8 mouse cellular contexts compared by ENCODE assay signal in the genomic region with DNA sequence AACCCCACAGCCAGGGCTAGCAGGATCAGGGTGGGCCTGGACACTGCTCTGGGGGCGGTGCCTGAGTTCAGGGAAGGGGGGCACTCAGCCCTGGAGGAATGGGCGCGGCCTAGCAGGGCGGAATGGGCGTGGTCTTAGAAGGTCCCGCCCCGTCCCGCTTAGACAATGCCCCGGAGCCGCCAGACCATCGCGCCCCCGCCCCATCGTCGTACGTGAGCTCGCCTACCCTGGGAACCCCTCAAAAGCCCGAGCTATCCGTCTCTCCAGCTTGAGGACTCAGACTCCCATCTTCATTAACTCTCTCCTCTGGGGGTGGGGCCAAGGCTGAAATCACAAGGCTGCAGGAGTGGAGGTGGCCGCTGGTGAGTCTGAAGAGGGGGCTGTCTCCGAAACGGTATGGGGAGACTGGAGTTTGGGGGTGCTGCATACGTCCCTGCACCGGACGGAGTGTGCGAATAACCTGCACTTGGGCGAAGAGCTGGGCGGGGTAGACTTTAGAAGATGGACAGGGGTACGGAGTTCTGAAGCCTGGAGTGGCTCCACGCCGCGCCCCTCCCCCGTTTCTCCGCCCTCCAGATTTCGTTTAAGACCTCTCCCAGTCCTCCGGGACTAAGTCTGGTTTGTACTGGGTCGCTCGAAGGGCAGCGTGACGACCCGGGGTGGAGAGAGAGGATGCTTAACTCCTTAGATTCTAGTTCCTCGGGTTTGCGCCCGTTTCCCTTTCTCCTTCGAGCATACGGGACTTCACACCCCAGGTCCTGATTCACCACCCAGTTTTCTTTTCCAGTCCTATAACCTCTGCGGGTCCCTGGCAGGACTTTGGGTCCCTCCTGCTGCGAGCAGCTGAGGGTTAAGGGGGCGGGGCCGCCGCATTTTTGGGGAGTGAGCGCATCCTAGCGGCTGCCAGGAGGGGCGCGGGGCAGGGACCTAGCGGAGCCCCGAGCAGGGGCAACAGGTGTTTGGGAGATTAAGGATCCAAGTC. TPM values are rescaled to one million over a fixed set of nuclear protein-coding genes. Genes with fewer than 3 reads are reported as not detected.
DNase-seq lines count a peak whose midpoint lies in the region; ATAC-seq and TF ChIP-seq lines count a peak whose summit lies in the region.

Gene Ddah2, plus strand, starts transcription at position 125 of the 982 bp plus-strand sequence.

- no peaks in the 10 kb centered on the region for H3K9me3 ChIP-seq in heart, embryonic 10.5 days
- H3K9me3 ChIP-seq in kidney, embryonic 14.5 days (ENCODE audit: control insufficient read depth, low read length): no peaks in the 10 kb centered on the region
- no peaks in the 10 kb centered on the region for H3K9me3 ChIP-seq in liver, embryonic 12.5 days (replicated peaks)
- no peaks in the 10 kb centered on the region for H3K9me3 ChIP-seq in stomach, embryonic 14.5 days (ENCODE audit: control insufficient read depth, low read depth, low read length)

- WGBS in bone marrow, adult 2 months: under 1% methylated on average over 57 of the region's 57 CpGs
- under 1% methylated on average over 57 of the region's 57 CpGs for WGBS in heart, embryonic 10.5 days
- under 1% methylated on average over 57 of the region's 57 CpGs for WGBS in kidney, embryonic 14.5 days
- 1% methylated on average over 57 of the region's 57 CpGs for WGBS in liver, embryonic 12.5 days (ENCODE audit: insufficient replicate concordance)
- WGBS in stomach, embryonic 14.5 days: under 1% methylated on average over 57 of the region's 57 CpGs

- H3K4me3 ChIP-seq in bone marrow, adult 2 months (replicated peaks; ENCODE audit: control insufficient read depth, low read depth, low read length): peak within 1 kb of the TSS; percentile 50
- H3K4me3 ChIP-seq in heart, embryonic 10.5 days: peak within 1 kb of the TSS; percentile 77
- H3K4me3 ChIP-seq in kidney, embryonic 14.5 days (ENCODE audit: low read length): peak within 1 kb of the TSS; percentile 85
- peak within 1 kb of the TSS; percentile 63 for H3K4me3 ChIP-seq in liver, embryonic 12.5 days
- H3K4me3 ChIP-seq in stomach, embryonic 14.5 days (ENCODE audit: low read depth, low read length): peak within 1 kb of the TSS; percentile 87

- H3K4me1 ChIP-seq in bone marrow, adult 2 months (ENCODE audit: control insufficient read depth, insufficient read depth, low read length): no peaks in the 10 kb centered on the region; the same call in 1 of the 2 replicates
- peaks cover 42% of the 10 kb centered on the region for H3K4me1 ChIP-seq in heart, embryonic 10.5 days
- H3K4me1 ChIP-seq in kidney, embryonic 14.5 days (ENCODE audit: control insufficient read depth, insufficient read depth, low read length): peaks cover 23% of the 10 kb centered on the region
- H3K4me1 ChIP-seq in liver, embryonic 12.5 days: peaks cover 62% of the 10 kb centered on the region
- H3K4me1 ChIP-seq in stomach, embryonic 14.5 days (ENCODE audit: control insufficient read depth, insufficient read depth, low read length): peaks cover 16% of the 10 kb centered on the region; the same call in 1 of the 2 replicates

- peaks cover 72% of the 10 kb centered on the region for H3K36me3 ChIP-seq in heart, embryonic 10.5 days
- H3K36me3 ChIP-seq in kidney, embryonic 14.5 days (ENCODE audit: control insufficient read depth, insufficient read depth, low read length): peaks cover 67% of the 10 kb centered on the region
- H3K36me3 ChIP-seq in liver, embryonic 12.5 days: peaks cover 56% of the 10 kb centered on the region
- H3K36me3 ChIP-seq in stomach, embryonic 14.5 days (ENCODE audit: control insufficient read depth, insufficient read depth, low read length): peaks cover 54% of the 10 kb centered on the region

- peak within 1 kb of the TSS; percentile 90 for H3K9ac ChIP-seq in kidney, embryonic 14.5 days (ENCODE audit: low read depth, low read length)
- peak within 1 kb of the TSS; percentile 70 for H3K9ac ChIP-seq in liver, embryonic 12.5 days
- H3K9ac ChIP-seq in stomach, embryonic 14.5 days (replicated peaks; ENCODE audit: low read depth, low read length): peak within 1 kb of the TSS; percentile 83

- peaks cover 13% of the 10 kb centered on the region for H3K27me3 ChIP-seq in heart, embryonic 10.5 days (ENCODE audit: insufficient read depth, poor library complexity, severe bottlenecking)
- H3K27me3 ChIP-seq in kidney, embryonic 14.5 days (ENCODE audit: control insufficient read depth, insufficient read depth, low read length): no peaks in the 10 kb centered on the region
- peaks cover 25% of the 10 kb centered on the region for H3K27me3 ChIP-seq in liver, embryonic 12.5 days (replicated peaks)
- H3K27me3 ChIP-seq in stomach, embryonic 14.5 days (ENCODE audit: control insufficient read depth, insufficient read depth, low read length): no peaks in the 10 kb centered on the region

- H3K27ac ChIP-seq in bone marrow, adult 2 months (ENCODE audit: control insufficient read depth, insufficient read depth, low read depth, low read length, poor library complexity): peak within 1 kb of the TSS; percentile 7; the same call in 1 of the 2 replicates
- H3K27ac ChIP-seq in heart, embryonic 10.5 days: peak within 1 kb of the TSS; percentile 92
- peak within 1 kb of the TSS; percentile 96 for H3K27ac ChIP-seq in kidney, embryonic 14.5 days (ENCODE audit: low read depth, low read length)
- peak within 1 kb of the TSS; percentile 74 for H3K27ac ChIP-seq in liver, embryonic 12.5 days
- H3K27ac ChIP-seq in stomach, embryonic 14.5 days (ENCODE audit: low read length): peak within 1 kb of the TSS; percentile 93

- TF ChIP-seq POLR2A in bone marrow, adult 2 months (IDR thresholded peaks at IDR 0.05; ENCODE audit: borderline replicate concordance, control insufficient read depth, low read depth, low read length): peak; percentile 49; the same call in 1 of the 2 replicates

- peak; percentile 83 for ATAC-seq in erythroblast, adult 5-6 weeks (replicated peaks; ENCODE audit: low FRiP score, poor library complexity, severe bottlenecking)
- peak; percentile 92 for ATAC-seq in kidney, embryonic 14.5 days (ENCODE audit: low FRiP score, low TSS enrichment)
- peak; percentile 77 for ATAC-seq in liver, embryonic 12.5 days
- ATAC-seq in stomach, embryonic 14.5 days (ENCODE audit: insufficient number of reproducible peaks, insufficient read depth, low FRiP score, low read depth): peak; percentile 89

- TF ChIP-seq CTCF in bone marrow, adult 2 months (IDR thresholded peaks at IDR 0.05; ENCODE audit: control insufficient read depth, insufficient read depth, low read length): peak; percentile 74

- peak within 1 kb of the TSS; percentile 88 for H3K4me2 ChIP-seq in kidney, embryonic 14.5 days (replicated peaks; ENCODE audit: low read depth, low read length)
- H3K4me2 ChIP-seq in liver, embryonic 12.5 days: peak within 1 kb of the TSS; percentile 93
- H3K4me2 ChIP-seq in stomach, embryonic 14.5 days (replicated peaks; ENCODE audit: low read depth, low read length): peak within 1 kb of the TSS; percentile 88

- peak; percentile 94 for DNase-seq in B cell, adult 2 months
- DNase-seq in heart, embryonic 10.5 days (ENCODE audit: low spot score): peak; percentile 97
- DNase-seq in natural killer cell, adult 2 months (ENCODE audit: low spot score in 2 of 2): peak; percentile 72 to 86

RNA-seq across cellular contexts. Expression of gene Ddah2, which starts in this region (rescaled TPM):
- 12.5 and 15.2 TPM in 2 replicates for polyA plus RNA-seq in bone marrow, adult 2 months (2011; ENCODE audit: insufficient read depth, insufficient read length, low replicate concordance, missing spikeins)
- total RNA-seq in erythroblast, adult 5-6 weeks (2015; ENCODE audit: low replicate concordance): 1.0 and 1.7 TPM in 2 replicates
- 2.2 TPM in 1 of 2 replicates, not detected in the other for total RNA-seq in erythroblast, adult 5-6 weeks (2017; ENCODE audit: low replicate concordance)
- 192 and 290 TPM in 2 replicates for polyA plus RNA-seq in heart, embryonic 10.5 days (2016; fragmentation: Nextera tagmentation; extraction: Ambion mirVana)
- polyA plus RNA-seq in kidney, embryonic 14.5 days (2014; fragmentation: Nextera tagmentation; extraction: Ambion mirVana): 355 and 422 TPM in 2 replicates
- polyA plus RNA-seq in liver, embryonic 12.5 days (2016; fragmentation: Nextera tagmentation; extraction: Ambion mirVana): 49.0 and 49.1 TPM in 2 replicates
- 292 and 322 TPM in 2 replicates for polyA plus RNA-seq in stomach, embryonic 14.5 days (2014; fragmentation: Nextera tagmentation; extraction: Ambion mirVana)

Comparison
In these comparisons a context has a peak if more than half of its experiments do, and no peak if none do; other contexts are left out.
1. Peak in every context shown above with its lines: DNase-seq, ATAC-seq, H3K4me3 ChIP-seq and H3K27ac ChIP-seq.
2. H3K27ac ChIP-seq: peak in every context shown above with its lines; median percentile 96 in kidney, embryonic 14.5 days; 93 in stomach, embryonic 14.5 days; 92 in heart, embryonic 10.5 days; 74 in liver, embryonic 12.5 days; 7 in bone marrow, adult 2 months.